Mouse (Mus musculus) kidney, embryonic 14.5 days (tissue): ENCODE results near the gene Bcl11a. TPM values are rescaled to one million over a fixed set of nuclear protein-coding genes. Genes with fewer than 3 reads are reported as not detected.

ENCODE experiments used
- ATAC-seq: fragments of 200-750 bp; cut with Nextera tagmentation; 2 replicates; pipeline ENCODE4 v1.8.0; 2017; ENCODE audit warnings: moderate number of reproducible peaks, mild to moderate bottlenecking, moderate TSS enrichment, moderate library complexity; ENCODE audit not compliant: low FRiP score, low TSS enrichment
- H3K27ac ChIP-seq: fragments of 300-500 bp; sonication (generic); 2 replicates; pipeline ENCODE4 v1.5.1; 2014; ENCODE audit warnings: low read depth, mild to moderate bottlenecking, low read length, moderate library complexity, mixed read lengths
- H3K27me3 ChIP-seq: fragments of 300-500 bp; sonication (generic); 2 replicates; pipeline ENCODE4 v1.6.1; 2014; ENCODE audit warnings: mild to moderate bottlenecking, low read length; ENCODE audit not compliant: control insufficient read depth, insufficient read depth
- H3K36me3 ChIP-seq: fragments of 300-500 bp; sonication (generic); 2 replicates; pipeline ENCODE4 v1.6.1; 2014; ENCODE audit warnings: low read length, mixed read lengths; ENCODE audit not compliant: control insufficient read depth, insufficient read depth
- H3K4me1 ChIP-seq: fragments of 300-500 bp; sonication (generic); 2 replicates; pipeline ENCODE4 v1.6.1; 2014; ENCODE audit warnings: low read length, mixed read lengths; ENCODE audit not compliant: control insufficient read depth, insufficient read depth
- H3K4me2 ChIP-seq: fragments of 300-500 bp; sonication (generic); replicated peaks from 2 replicates; pipeline ENCODE4 v1.6.1; 2014; ENCODE audit warnings: low read depth, mild to moderate bottlenecking, low read length
- H3K4me3 ChIP-seq: fragments of 300-500 bp; sonication (generic); 2 replicates; pipeline ENCODE4 v1.5.1; 2014; ENCODE audit warnings: mild to moderate bottlenecking, low read length
- H3K9ac ChIP-seq: fragments of 300-500 bp; sonication (generic); 2 replicates; pipeline ENCODE4 v1.6.1; 2014; ENCODE audit warnings: low read depth, mild to moderate bottlenecking, low read length, moderate library complexity
- H3K9me3 ChIP-seq: fragments of 300-500 bp; sonication (generic); 2 replicates; pipeline ENCODE4 v1.6.1; 2016; ENCODE audit warnings: low read length; ENCODE audit not compliant: control insufficient read depth
- WGBS: fragments of 180-500 bp; shearing (Covaris S2); extraction: QIAGEN DNeasy Blood & Tissue Kit; methylation state at CpG from one replicate; pipeline ENCODE4 v1.1.7; 2014; 5-methylcytosine and 5-hydroxymethylcytosine counted together
- polyA plus RNA-seq: library from polyadenylated mRNA; unstranded; fragments of >200 nt; fragmentation: Nextera tagmentation; extraction: Ambion mirVana; gene quantifications from 2 replicates; pipeline ENCODE4 v1.2.1, GENCODE M21; 2014

Bcl11a gene
- polyA plus RNA-seq, 1 experiment from 2014 or later: 2.8 TPM

DNA sequence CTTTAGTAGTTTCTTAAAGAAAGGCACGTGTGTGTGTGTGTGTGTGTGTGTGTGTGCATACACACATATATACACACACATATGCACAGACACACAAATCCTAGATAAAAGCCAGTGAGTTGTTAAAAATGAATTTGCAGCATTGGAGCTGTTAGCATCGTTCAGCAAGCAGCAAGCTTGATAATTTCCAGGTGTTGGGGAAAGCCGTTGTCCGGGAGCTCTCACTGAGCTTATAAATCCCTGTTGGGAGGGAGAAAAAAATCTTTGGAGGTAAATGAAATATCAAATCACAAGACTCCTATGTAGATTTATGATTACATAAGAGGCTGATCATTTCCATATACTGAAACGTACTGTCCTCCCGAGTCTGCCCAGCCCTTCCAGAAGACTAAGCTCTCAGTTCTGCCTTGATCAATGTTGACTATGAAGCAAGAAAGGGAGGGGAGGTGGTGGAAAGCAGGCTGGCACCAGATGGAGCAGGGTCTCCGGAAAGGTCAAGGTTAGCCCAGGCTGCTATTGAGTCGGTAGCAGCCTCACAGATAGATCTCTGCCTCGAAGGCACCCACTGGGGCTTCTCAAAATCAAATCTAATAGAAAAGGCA, 15.3 kb upstream of the Bcl11a start:
- 0 out of 2 replicates have a peak, but pooled peaks cover 4% of the 10 kb centered on the region for H3K4me1 ChIP-seq
- no peak for ATAC-seq
- WGBS: 29% methylated on average over 9 of the region's 9 CpGs

DNA sequence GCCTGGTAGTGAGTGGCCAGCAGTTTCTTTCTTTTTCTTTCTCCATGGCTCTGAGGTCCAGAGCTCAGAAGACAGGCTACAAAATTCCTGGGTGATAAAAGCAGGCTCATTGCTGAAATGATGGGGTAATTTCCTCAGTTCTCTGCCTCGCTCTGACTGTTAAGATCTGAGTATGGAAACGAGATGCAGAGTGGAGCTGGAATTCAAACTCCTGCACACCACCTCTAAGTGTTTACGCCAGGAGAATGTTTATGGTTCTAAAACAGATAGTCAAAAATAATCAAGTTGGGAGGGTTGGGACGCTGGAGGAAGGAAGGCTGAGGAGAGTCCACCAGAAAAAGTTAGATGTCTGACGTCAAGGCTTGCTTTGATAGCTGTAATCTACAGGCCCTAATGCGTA, 13.6 kb upstream of the Bcl11a start:
- Histone ChIP-seq H3K4me2 (no peak overlapping the region), H3K36me3 (no peaks in the 10 kb centered on the region), H3K9me3 (no peaks in the 10 kb centered on the region), H3K9ac (no peak overlapping the region), H3K4me1 (0 out of 2 replicates have a peak, but pooled peaks cover 4% of the 10 kb centered on the region), H3K27ac (no peak overlapping the region), H3K27me3 (peaks cover 60% of the 10 kb centered on the region), H3K4me3 (no peak overlapping the region)
- 46% methylated on average over 6 of the region's 6 CpGs for WGBS
- no peak for ATAC-seq

More for the DNA sequence above, 15.3 kb upstream of the Bcl11a start:
- no peaks in the 10 kb centered on the region for H3K36me3 ChIP-seq
- no peak overlapping the region for H3K4me3 ChIP-seq
- no peaks in the 10 kb centered on the region for H3K9me3 ChIP-seq
- no peak overlapping the region for H3K9ac ChIP-seq
- H3K4me2 ChIP-seq: no peak overlapping the region
- peaks cover 68% of the 10 kb centered on the region for H3K27me3 ChIP-seq
- H3K27ac ChIP-seq: no peak overlapping the region

GRCm38 (mm10) chr11:24065313-24065712, 12.5 kb upstream of the Bcl11a start:
- H3K27ac ChIP-seq: no peak overlapping the region
- H3K4me1 ChIP-seq: 0 out of 2 replicates have a peak, but pooled peaks cover 4% of the 10 kb centered on the region
- 56% methylated on average over 4 of the region's 4 CpGs for WGBS
- H3K27me3 ChIP-seq: peaks cover 57% of the 10 kb centered on the region
- H3K4me2 ChIP-seq: no peak overlapping the region
- H3K4me3 ChIP-seq: no peak overlapping the region
- no peak for ATAC-seq
- H3K9me3 ChIP-seq: no peaks in the 10 kb centered on the region
- no peaks in the 10 kb centered on the region for H3K36me3 ChIP-seq
- no peak overlapping the region for H3K9ac ChIP-seq

- H3K9ac ChIP-seq: no peak overlapping the region
- no peak for ATAC-seq
- 0 out of 2 replicates have a peak, but pooled peaks cover 12% of the 10 kb centered on the region for H3K4me1 ChIP-seq
- H3K4me2 ChIP-seq: no peak overlapping the region; the same call in 1 of the 2 replicates
- no peak overlapping the region for H3K4me3 ChIP-seq
- under 1% methylated on average over 18 of the region's 18 CpGs for WGBS
- H3K27me3 ChIP-seq: peaks cover 47% of the 10 kb centered on the region
- H3K9me3 ChIP-seq: no peaks in the 10 kb centered on the region
- no peak overlapping the region for H3K27ac ChIP-seq
- no peaks in the 10 kb centered on the region for H3K36me3 ChIP-seq
These were observed 3.8 kb upstream of the Bcl11a start for GRCm38 (mm10) chr11:24074021-24074591.

GRCm38 (mm10) chr11:24074634-24075104, 3.2 kb upstream of the Bcl11a start, which contains the start of gene A830031A19Rik:
Gene A830031A19Rik, minus strand, starts transcription at chr11:24075054.
- WGBS: under 1% methylated on average over 11 of the region's 11 CpGs
- Histone ChIP-seq H3K4me2 (peak within 1 kb of the TSS; percentile 87), H3K9me3 (no peaks in the 10 kb centered on the region), H3K27me3 (peaks cover 48% of the 10 kb centered on the region), H3K4me1 (0 out of 2 replicates have a peak, but pooled peaks cover 12% of the 10 kb centered on the region), H3K9ac (no peak within 1 kb of the TSS), H3K27ac (no peak within 1 kb of the TSS), H3K36me3 (no peaks in the 10 kb centered on the region), H3K4me3 (peak within 1 kb of the TSS; percentile 50)
- ATAC-seq: no peak

- WGBS: 1% methylated on average over 17 of the region's 17 CpGs
- Histone ChIP-seq H3K27ac (no peak overlapping the region), H3K4me3 (peak overlapping the region; percentile 50), H3K36me3 (no peaks in the 10 kb centered on the region), H3K27me3 (peaks cover 48% of the 10 kb centered on the region), H3K9me3 (no peaks in the 10 kb centered on the region), H3K4me2 (peak overlapping the region; percentile 87), H3K4me1 (0 out of 2 replicates have a peak, but pooled peaks cover 12% of the 10 kb centered on the region), H3K9ac (0 out of 2 replicates have a peak overlapping the region, but pooled peaks have one; percentile 31)
- ATAC-seq: no peak
These were observed 2.2 kb upstream of the Bcl11a start for GRCm38 (mm10) chr11:24075486-24076126.

- Histone ChIP-seq H3K9me3 (no peaks in the 10 kb centered on the region), H3K27ac (no peak overlapping the region), H3K9ac (peak overlapping the region; percentile 58), H3K4me2 (peak overlapping the region; percentile 87), H3K27me3 (peaks cover 42% of the 10 kb centered on the region), H3K36me3 (no peaks in the 10 kb centered on the region), H3K4me3 (peak overlapping the region; percentile 50), H3K4me1 (0 out of 2 replicates have a peak, but pooled peaks cover 13% of the 10 kb centered on the region)
- under 1% methylated on average over 32 of the region's 32 CpGs for WGBS
- ATAC-seq: 0 out of 2 replicates have a peak, but pooled peaks have one; percentile 3
These were observed 1.7 kb upstream of the Bcl11a start for GRCm38 (mm10) chr11:24076127-24076650.

GRCm38 (mm10) chr11:24076821-24077730, 780 bp upstream of the Bcl11a start:
- WGBS: under 1% methylated on average over 54 of the region's 59 CpGs
- Histone ChIP-seq H3K4me1 (0 out of 2 replicates have a peak, but pooled peaks cover 16% of the 10 kb centered on the region), H3K9me3 (no peaks in the 10 kb centered on the region), H3K4me3 (peak overlapping the region; percentile 50), H3K4me2 (peak overlapping the region; percentile 87), H3K27ac (0 out of 2 replicates have a peak overlapping the region, but pooled peaks have one; percentile 24), H3K9ac (peak overlapping the region; percentile 58), H3K36me3 (no peaks in the 10 kb centered on the region), H3K27me3 (peaks cover 40% of the 10 kb centered on the region)
- peak; percentile 34 for ATAC-seq
